Mouse (Mus musculus): ENCODE results near the gene Arid1a.

DNA sequence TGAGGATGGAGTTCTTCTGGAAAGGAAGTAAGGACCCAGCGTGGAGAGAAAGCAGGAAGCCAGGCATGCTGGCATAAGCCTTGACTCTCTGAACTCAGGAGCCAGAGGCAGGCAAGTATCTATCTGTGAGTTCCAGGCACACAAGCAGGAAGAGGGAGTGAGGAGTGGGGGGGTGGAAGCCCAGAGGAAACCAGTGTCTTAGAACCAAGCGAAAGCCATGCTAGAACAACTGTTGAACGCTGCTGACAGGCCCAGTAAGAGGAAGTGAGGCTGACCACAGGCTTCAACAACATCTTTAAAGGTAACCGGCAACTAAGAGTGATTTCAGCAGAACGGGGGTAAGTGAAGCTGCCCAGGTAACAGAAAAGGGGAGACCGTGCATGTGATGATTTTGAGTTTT lies 90.4 kb downstream of the Arid1a start:
- TF ChIP-seq POLR2A (IDR thresholded peaks at IDR 0.05; ENCODE audit: extremely low read depth, insufficient read depth, low read length) (no peak), CTCF (IDR thresholded peaks at IDR 0.05; ENCODE audit: extremely low read depth, insufficient read depth, low read length) (no peak)

All from cortical plate, adult 2 months (tissue).